22 mouse cellular contexts compared by ENCODE assay signal in the genomic region with DNA sequence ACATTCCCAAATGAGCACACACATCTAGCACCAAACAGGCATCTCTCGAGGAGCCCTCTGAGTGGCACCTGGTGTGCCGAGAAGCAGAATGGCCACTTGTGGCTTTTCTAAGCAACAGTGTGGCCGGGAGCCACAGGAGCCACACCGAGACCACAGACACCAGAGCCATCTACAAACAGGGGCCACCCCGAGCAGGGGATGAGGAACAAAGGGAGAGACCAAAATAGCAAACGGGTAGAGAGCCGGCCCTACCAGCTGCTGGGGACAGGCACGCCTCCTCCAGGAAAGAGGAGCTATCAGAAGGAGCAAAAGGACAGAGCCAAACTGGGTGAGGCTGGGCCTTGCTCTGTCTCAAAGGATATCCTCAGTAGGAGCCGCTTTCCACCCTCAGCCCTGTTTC.
DNase-seq lines count a peak whose midpoint lies in the region; ATAC-seq and TF ChIP-seq lines count a peak whose summit lies in the region.
"Had no signal": no experiment of that assay in that cellular context is flagged by ENCODE, and none has a peak within 500 bp of the region (broad histone marks: within the 10 kb centered on the region; RNA-seq: fewer than 3 reads in every experiment).

No protein-coding gene starts in this region.

- H3K27ac ChIP-seq in heart, embryonic 11.5 days (ENCODE audit: low read depth, low read length) = peak overlapping the region; percentile 29; the same call in 1 of the 2 replicates
- H3K27ac ChIP-seq in hindbrain, embryonic 10.5 days = peak overlapping the region; percentile 50; the same call in 1 of the 2 replicates
- H3K27ac ChIP-seq in hindbrain, postnatal 0 days = no peak overlapping the region
- no peak overlapping the region for H3K27ac ChIP-seq in midbrain, embryonic 11.5 days (ENCODE audit: low read depth, low read length)
- H3K27ac ChIP-seq: embryonic facial prominence, embryonic 13.5 days; layer of hippocampus, adult 2 months had no signal

- no peaks in the 10 kb centered on the region for H3K9me3 ChIP-seq in heart, embryonic 11.5 days (replicated peaks; ENCODE audit: control insufficient read depth, low read length)
- H3K9me3 ChIP-seq in hindbrain, embryonic 10.5 days = no peaks in the 10 kb centered on the region
- H3K9me3 ChIP-seq in hindbrain, postnatal 0 days (ENCODE audit: low read length) = no peaks in the 10 kb centered on the region
- no peaks in the 10 kb centered on the region for H3K9me3 ChIP-seq in midbrain, embryonic 11.5 days (ENCODE audit: control insufficient read depth, low read length)
- H3K9me3 ChIP-seq: embryonic facial prominence, embryonic 13.5 days had no signal

- TF ChIP-seq CTCF in hindbrain, postnatal 0 days (IDR thresholded peaks at IDR 0.05; ENCODE audit: low read depth) = no peak

- peaks cover 31% of the 10 kb centered on the region for H3K36me3 ChIP-seq in heart, embryonic 11.5 days (ENCODE audit: control insufficient read depth, insufficient read depth, low read length)
- peaks cover 100% of the 10 kb centered on the region for H3K36me3 ChIP-seq in hindbrain, embryonic 10.5 days
- peaks cover 26% of the 10 kb centered on the region; the same call in 1 of the 2 replicates for H3K36me3 ChIP-seq in hindbrain, postnatal 0 days (ENCODE audit: insufficient read depth, low read length)
- peaks cover 4% of the 10 kb centered on the region for H3K36me3 ChIP-seq in midbrain, embryonic 11.5 days (ENCODE audit: control insufficient read depth, insufficient read depth, low read length)

- H3K4me1 ChIP-seq in heart, embryonic 11.5 days (ENCODE audit: control insufficient read depth, insufficient read depth, low read length) = peaks cover 33% of the 10 kb centered on the region
- peaks cover 18% of the 10 kb centered on the region; the same call in 1 of the 2 replicates for H3K4me1 ChIP-seq in hindbrain, embryonic 10.5 days (replicated peaks)
- H3K4me1 ChIP-seq in hindbrain, postnatal 0 days (ENCODE audit: insufficient read depth, low read length) = peaks cover 4% of the 10 kb centered on the region; the same call in 1 of the 2 replicates
- no peaks in the 10 kb centered on the region for H3K4me1 ChIP-seq in midbrain, embryonic 11.5 days (ENCODE audit: control insufficient read depth, insufficient read depth, low read length)

- no peak for ATAC-seq in heart, embryonic 11.5 days (replicated peaks; ENCODE audit: insufficient number of reproducible peaks, low FRiP score, low TSS enrichment)
- ATAC-seq in hindbrain, postnatal 0 days = no peak
- ATAC-seq in granulocyte monocyte progenitor cell, adult 5-6 weeks (replicated peaks; ENCODE audit: poor library complexity, severe bottlenecking) = peak; percentile 13; the same call in 1 of the 2 replicates
- no peak for ATAC-seq in midbrain, embryonic 11.5 days (ENCODE audit: low FRiP score)
- ATAC-seq: hindbrain, embryonic 16.5 days; lung, postnatal 0 days had no signal

- no peak for DNase-seq in heart, adult 11 months
- DNase-seq in hindbrain, embryonic 10.5 days (ENCODE audit: low spot score) = no peak
- DNase-seq in hindbrain, postnatal 0 days (ENCODE audit: low spot score) = no peak
- DNase-seq in 416B (ENCODE audit: low read depth) = peak; percentile 59
- DNase-seq in midbrain, embryonic 11.5 days (ENCODE audit: low spot score, missing footprints) = no peak
- DNase-seq: adrenal gland, adult 2 months; cerebellum, adult 2 months; gastrocnemius, postnatal 10 days; kidney, adult 2 months; kidney, postnatal 14 days; layer of hippocampus, postnatal 36 days; liver; midbrain, embryonic 14.5 days; right cerebral cortex, postnatal 14 days; spleen, adult 18-20 months; thymus, adult 2 months had no signal

- H3K9ac ChIP-seq in heart, embryonic 11.5 days (ENCODE audit: low read depth, low read length) = peak overlapping the region; percentile 24; the same call in 1 of the 2 replicates
- H3K9ac ChIP-seq in hindbrain, postnatal 0 days (replicated peaks; ENCODE audit: low read length) = no peak overlapping the region
- H3K9ac ChIP-seq in midbrain, embryonic 11.5 days (ENCODE audit: low read length) = no peak overlapping the region
- H3K9ac ChIP-seq: embryonic facial prominence, embryonic 13.5 days had no signal

- H3K4me3 ChIP-seq in heart, embryonic 11.5 days (ENCODE audit: low read depth, low read length) = no peak overlapping the region
- H3K4me3 ChIP-seq in hindbrain, embryonic 10.5 days = no peak overlapping the region
- H3K4me3 ChIP-seq in hindbrain, postnatal 0 days (ENCODE audit: low read length) = no peak overlapping the region
- H3K4me3 ChIP-seq in midbrain, embryonic 11.5 days (ENCODE audit: low read depth, low read length) = no peak overlapping the region
- H3K4me3 ChIP-seq: embryonic facial prominence, embryonic 13.5 days; layer of hippocampus, adult 2 months had no signal

- H3K27me3 ChIP-seq in heart, embryonic 11.5 days (ENCODE audit: control insufficient read depth, insufficient read depth, low read length) = no peaks in the 10 kb centered on the region
- no peaks in the 10 kb centered on the region for H3K27me3 ChIP-seq in hindbrain, embryonic 10.5 days (ENCODE audit: insufficient read depth, poor library complexity, severe bottlenecking)
- no peaks in the 10 kb centered on the region for H3K27me3 ChIP-seq in hindbrain, postnatal 0 days (ENCODE audit: insufficient read depth, low read length)
- no peaks in the 10 kb centered on the region for H3K27me3 ChIP-seq in midbrain, embryonic 11.5 days (ENCODE audit: control insufficient read depth, insufficient read depth, low read length)
- H3K27me3 ChIP-seq: embryonic facial prominence, embryonic 13.5 days had no signal

- H3K4me2 ChIP-seq in heart, embryonic 11.5 days = no peak overlapping the region
- H3K4me2 ChIP-seq in hindbrain, postnatal 0 days (ENCODE audit: low read depth, low read length) = no peak overlapping the region
- H3K4me2 ChIP-seq in midbrain, embryonic 11.5 days = no peak overlapping the region
- H3K4me2 ChIP-seq: embryonic facial prominence, embryonic 13.5 days had no signal

- WGBS in heart, embryonic 11.5 days (ENCODE audit: insufficient replicate concordance) = 67% methylated on average over 9 of the region's 9 CpGs
- 78% methylated on average over 9 of the region's 9 CpGs for WGBS in hindbrain, embryonic 10.5 days
- WGBS in hindbrain, postnatal 0 days = 74% methylated on average over 9 of the region's 9 CpGs
- 83% methylated on average over 9 of the region's 9 CpGs for WGBS in midbrain, embryonic 11.5 days

Comparison
In these comparisons a context has a peak if more than half of its experiments do, and no peak if none do; other contexts are left out.
1. H3K27ac ChIP-seq: peak in heart, embryonic 11.5 days (single experiment) and hindbrain, embryonic 10.5 days (single experiment); none in hindbrain, postnatal 0 days (single experiment) and midbrain, embryonic 11.5 days (single experiment).